Mouse (Mus musculus): ENCODE results near the gene Gm5431. TPM values are rescaled to one million over a fixed set of nuclear protein-coding genes. Genes with fewer than 3 reads are reported as not detected.

Gene Gm5431
- polyA plus RNA-seq (2021; fragmentation: Nextera tagmentation): 0.15 TPM in 2 replicates
- long read RNA-seq, experiment 1: 0 reads
- long read RNA-seq, experiment 2: 0 reads

DNA sequence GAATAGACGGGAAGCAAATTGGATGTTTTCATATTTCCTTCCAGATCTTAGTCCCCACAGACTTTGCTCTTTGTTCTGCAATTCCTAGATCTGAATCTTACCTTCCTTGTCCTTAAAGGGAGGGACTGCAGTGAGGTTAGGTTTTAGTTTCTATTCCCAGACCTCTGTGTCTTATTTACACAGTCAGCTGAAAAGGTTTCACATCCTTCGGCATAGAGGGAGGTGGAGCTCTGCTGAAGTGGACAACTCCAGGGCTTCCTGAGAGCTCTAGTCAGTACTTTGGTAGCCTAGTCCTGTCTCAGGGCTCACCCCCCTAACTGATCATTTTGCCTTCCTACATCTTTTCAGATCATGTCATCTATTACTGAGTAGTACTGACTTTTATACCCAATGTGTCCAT, at the start of gene Gm5431:
TSS of gene Gm5431 (minus strand) at position 194 of the 400 bp plus-strand sequence.

DNA sequence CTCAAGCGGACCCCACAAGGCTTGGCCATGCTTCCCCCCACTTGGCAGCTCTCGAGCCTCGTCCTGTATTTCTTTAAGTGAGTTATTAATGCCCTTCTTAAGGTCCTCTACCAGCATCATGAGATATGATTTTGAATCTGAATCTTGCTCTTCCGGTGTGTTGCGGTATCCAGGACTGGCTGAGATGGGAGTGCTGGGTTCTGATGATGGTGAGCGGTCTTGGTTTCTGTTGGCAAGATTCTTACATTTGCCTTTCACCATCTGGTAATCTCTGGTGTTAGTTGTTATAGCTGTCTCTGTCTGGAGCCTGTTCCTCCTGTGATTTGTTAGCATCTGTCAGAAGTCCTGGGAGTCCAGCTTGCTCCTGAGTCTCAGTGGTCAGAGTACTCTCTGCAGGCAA, 44.1 kb upstream of the Gm5431 start, which contains the start of gene Psme2b:
TSS of gene Psme2b (minus strand) at position 101 of the 400 bp plus-strand sequence.

DNA sequence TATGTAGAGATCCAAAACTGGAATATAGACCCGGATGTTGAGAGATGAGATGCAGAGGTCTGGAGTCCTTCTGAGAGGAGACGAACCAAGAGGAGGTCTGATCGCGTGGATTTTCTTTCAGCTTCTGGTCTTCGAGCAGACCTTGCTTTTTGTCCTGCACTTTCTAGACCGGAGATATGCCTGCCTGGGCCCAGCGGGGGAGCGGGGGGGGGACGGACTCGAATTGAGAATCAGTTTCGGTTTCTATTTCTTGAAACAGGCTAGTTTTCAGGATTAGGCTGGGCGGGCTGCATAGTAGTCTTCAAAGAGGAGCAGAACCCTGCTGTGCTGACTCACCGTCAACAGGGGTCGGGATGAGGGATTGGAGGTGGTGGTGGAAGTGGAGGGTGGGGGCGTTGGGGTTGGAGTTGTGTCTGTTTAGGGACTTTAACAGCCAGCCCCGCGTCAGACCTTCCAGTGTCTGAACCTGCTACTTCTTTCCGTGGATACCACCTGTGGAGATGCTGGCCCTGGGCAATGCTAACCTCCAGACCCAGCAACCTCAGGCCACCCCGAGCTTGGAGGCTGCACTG, 30.7 kb downstream of the Gm5431 start, which contains the start of gene Irgm1:
TSS of gene Irgm1 (minus strand) at position 483 of the 572 bp plus-strand sequence.

Other genes starting within 250 kb of the Gm5431 start
- gene Rack1, start 101.9 kb downstream of the Gm5431 start, polyA plus RNA-seq (2021; fragmentation: Nextera tagmentation): 215 and 222 TPM in 2 replicates
- gene Trim41, start 84.9 kb downstream of the Gm5431 start, polyA plus RNA-seq (2021; fragmentation: Nextera tagmentation): 2.9 and 3.2 TPM in 2 replicates
- 0.53 and 0.62 TPM in 2 replicates for gene Trim7, start 76.1 kb downstream of the Gm5431 start, polyA plus RNA-seq (2021; fragmentation: Nextera tagmentation)
- gene Gm12184, start 75.6 kb downstream of the Gm5431 start, polyA plus RNA-seq (2021; fragmentation: Nextera tagmentation): 0.18 TPM in 1 of 2 replicates, not detected in the other
- gene Irgm1, start 30.5 kb downstream of the Gm5431 start, polyA plus RNA-seq (2021; fragmentation: Nextera tagmentation): 10.0 and 13.6 TPM in 2 replicates
- 3.0 and 3.3 TPM in 2 replicates for gene Psme2b, start 44.0 kb upstream of the Gm5431 start, polyA plus RNA-seq (2021; fragmentation: Nextera tagmentation)
- not detected in 2 replicates for gene Olfr56, start 76.7 kb upstream of the Gm5431 start, polyA plus RNA-seq (2021; fragmentation: Nextera tagmentation)
- 0.62 and 0.63 TPM in 2 replicates for gene 9930111J21Rik1, start 77.2 kb upstream of the Gm5431 start, polyA plus RNA-seq (2021; fragmentation: Nextera tagmentation)
- gene Gm12185, start 90.0 kb upstream of the Gm5431 start, polyA plus RNA-seq (2021; fragmentation: Nextera tagmentation): 0.03 TPM in 1 of 2 replicates, not detected in the other
- 0.95 and 3.9 TPM in 2 replicates for gene Tgtp1, start 92.0 kb upstream of the Gm5431 start, polyA plus RNA-seq (2021; fragmentation: Nextera tagmentation)
- 0.38 and 0.40 TPM in 2 replicates for gene 9930111J21Rik2, start 149.0 kb upstream of the Gm5431 start, polyA plus RNA-seq (2021; fragmentation: Nextera tagmentation)
- 1.2 and 1.8 TPM in 2 replicates for gene Tgtp2, start 162.0 kb upstream of the Gm5431 start, polyA plus RNA-seq (2021; fragmentation: Nextera tagmentation)
- gene Ifi47, start 174.4 kb upstream of the Gm5431 start, polyA plus RNA-seq (2021; fragmentation: Nextera tagmentation): 2.1 and 2.3 TPM in 2 replicates
- not detected in 2 replicates for gene Olfr1396, start 212.7 kb upstream of the Gm5431 start, polyA plus RNA-seq (2021; fragmentation: Nextera tagmentation)
- not detected in 2 replicates for gene Olfr1395, start 240.1 kb upstream of the Gm5431 start, polyA plus RNA-seq (2021; fragmentation: Nextera tagmentation)

All from layer of hippocampus, adult 6 months (tissue).